Mouse (Mus musculus) C2C12 (cell line): ENCODE data around the gene Rph3al. TPM values are rescaled to one million over a fixed set of nuclear protein-coding genes. Genes with fewer than 3 reads are reported as not detected.

Source experiments
- H3K27me3 ChIP-seq: one replicate; pipeline ENCODE4 v1.6.1; 2011; ENCODE audit not compliant: control insufficient read depth, insufficient read depth, insufficient read length
- H3K36me3 ChIP-seq: one replicate; pipeline ENCODE4 v1.6.1; 2011; ENCODE audit not compliant: control insufficient read depth, insufficient read depth
- H3K4me3 ChIP-seq: one replicate; pipeline ENCODE4 v1.5.1; 2011; ENCODE audit warnings: mild to moderate bottlenecking, control low read depth; ENCODE audit not compliant: poor library complexity, insufficient read depth, severe bottlenecking
- H3K79me2 ChIP-seq: one replicate; pipeline ENCODE4 v1.6.1; 2011; ENCODE audit not compliant: control insufficient read depth, insufficient read depth
- H3K79me3 ChIP-seq: one replicate; pipeline ENCODE4 v1.6.1; 2011; ENCODE audit warnings: low read depth, control low read depth
- H3ac ChIP-seq: one replicate; pipeline ENCODE3; 2011; ENCODE audit warnings: low read depth; ENCODE audit not compliant: control insufficient read depth, insufficient read length
- CEBPB ChIP-seq: IDR thresholded peaks from one replicate; pipeline ENCODE4 v1.6.1; 2011; ENCODE audit warnings: low read depth, mild to moderate bottlenecking, control low read depth, moderate library complexity
- CTCF ChIP-seq: IDR thresholded peaks from one replicate; pipeline ENCODE4 v1.5.1; 2011; ENCODE audit not compliant: control insufficient read depth, insufficient read depth, insufficient read length
- FOSL1 ChIP-seq: IDR thresholded peaks from one replicate; pipeline ENCODE4 v1.8.0; 2011; ENCODE audit warnings: mild to moderate bottlenecking, low read length; ENCODE audit not compliant: poor library complexity, insufficient read depth, severe bottlenecking
- MAX ChIP-seq: IDR thresholded peaks from one replicate; pipeline ENCODE4 v1.6.1; 2011; ENCODE audit warnings: mild to moderate bottlenecking, control low read depth
- MYOD1 ChIP-seq: IDR thresholded peaks from one replicate; pipeline ENCODE4 v1.6.1; 2011; ENCODE audit warnings: low read depth; ENCODE audit not compliant: control insufficient read depth, insufficient read length
- MYOG ChIP-seq: IDR thresholded peaks from one replicate; pipeline ENCODE4 v1.6.1; 2011; ENCODE audit not compliant: control insufficient read depth, insufficient read length; ENCODE audit errors: extremely low read depth
- USF1 ChIP-seq: IDR thresholded peaks from one replicate; pipeline ENCODE4 v1.6.1; 2011; ENCODE audit warnings: low read depth, mild to moderate bottlenecking, control low read depth, moderate library complexity
- polyA plus RNA-seq: library from polyadenylated mRNA; unstranded; fragments of >200 nt; fragmentation: generic; extraction: Trizol; gene quantifications from one replicate; pipeline ENCODE4 v1.2.1, GENCODE M21; 2012; ENCODE audit warnings: missing spikeins

Rph3al gene
- polyA plus RNA-seq, 1 experiment, result 0.11 TPM

DNA sequence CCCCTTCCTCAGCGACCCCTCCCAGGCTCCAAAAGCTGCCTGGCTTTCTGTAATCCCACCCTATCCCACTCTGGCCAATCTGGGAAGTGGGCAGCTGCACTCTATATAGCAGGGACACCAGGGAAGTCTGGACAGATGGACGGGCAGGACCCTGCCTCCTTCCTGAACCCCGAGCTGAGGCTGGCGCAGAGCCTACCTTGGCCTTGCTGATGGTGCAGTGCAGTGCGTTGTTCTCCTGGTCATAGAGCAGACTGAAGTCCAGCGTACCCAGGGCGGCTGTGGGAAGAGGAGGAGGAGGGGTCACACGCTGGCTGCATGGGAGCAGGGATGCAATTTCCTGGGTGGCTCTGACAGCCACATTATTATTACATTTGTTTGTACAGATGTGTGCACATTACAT is 152.3 kb downstream of the Rph3al start:
- H3K36me3 ChIP-seq, result no peaks in the 10 kb centered on the region
- H3K79me3 ChIP-seq, result no peaks in the 10 kb centered on the region
- peaks cover 25% of the 10 kb centered on the region for H3K27me3 ChIP-seq
- H3K79me2 ChIP-seq, result no peaks in the 10 kb centered on the region
- no peak overlapping the region for H3ac ChIP-seq
- TF ChIP-seq MAX (no peak), USF1 (no peak), FOSL1 (no peak), CTCF (no peak), MYOD1 (no peak), CEBPB (no peak), MYOG (no peak)
- H3K4me3 ChIP-seq, result no peak overlapping the region

DNA sequence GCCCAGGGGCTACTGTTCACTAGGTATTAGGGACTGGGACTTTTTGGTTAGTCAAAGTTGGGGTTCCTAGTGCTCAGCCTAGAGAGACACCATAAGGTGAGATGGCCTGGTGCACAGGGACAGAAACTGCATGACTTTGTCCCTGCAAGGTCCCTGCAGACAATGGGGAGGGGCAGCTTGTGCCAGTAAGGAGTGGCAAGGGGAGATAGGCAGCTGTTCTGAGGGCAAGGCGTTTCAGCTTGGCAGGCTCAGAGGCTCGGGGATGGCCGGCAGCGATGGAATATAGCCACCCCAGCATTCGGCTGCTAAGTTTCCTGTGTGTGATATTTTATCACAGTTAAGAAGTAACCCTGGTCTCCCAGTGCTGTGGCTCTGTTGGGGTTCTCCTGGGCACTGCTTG is 154.4 kb downstream of the Rph3al start:
- H3K4me3 ChIP-seq, result no peak overlapping the region
- H3K36me3 ChIP-seq, result no peaks in the 10 kb centered on the region
- no peaks in the 10 kb centered on the region for H3K79me2 ChIP-seq
- peaks cover 16% of the 10 kb centered on the region for H3K27me3 ChIP-seq
- H3K79me3 ChIP-seq, result no peaks in the 10 kb centered on the region
- no peak overlapping the region for H3ac ChIP-seq
- TF ChIP-seq CEBPB (no peak), MYOG (no peak), FOSL1 (no peak), USF1 (no peak), MYOD1 (no peak), CTCF (no peak), MAX (no peak)

DNA sequence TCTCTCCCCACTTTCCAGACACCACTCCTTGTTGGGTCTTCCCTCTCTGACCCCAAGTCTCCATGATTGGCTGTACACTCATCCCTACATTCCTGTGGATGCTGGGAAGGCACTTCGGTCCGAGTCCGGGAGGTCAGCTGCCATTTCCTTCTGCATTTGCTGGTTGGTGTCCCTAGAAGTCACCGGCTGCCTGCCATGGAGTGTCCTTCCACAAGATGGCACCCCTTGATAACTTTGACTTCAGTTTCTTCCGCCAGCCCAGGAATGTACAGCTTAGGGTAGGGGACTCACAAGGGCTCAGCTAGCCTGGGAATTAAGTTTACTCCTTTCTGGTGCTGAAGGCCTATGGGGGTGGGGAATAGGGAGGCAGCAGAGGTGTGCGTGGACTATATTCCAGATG is 156.3 kb downstream of the Rph3al start:
- Histone ChIP-seq H3K79me3 (no peaks in the 10 kb centered on the region), H3ac (no peak overlapping the region), H3K79me2 (no peaks in the 10 kb centered on the region), H3K36me3 (no peaks in the 10 kb centered on the region), H3K4me3 (no peak overlapping the region), H3K27me3 (peaks cover 29% of the 10 kb centered on the region)
- peak; percentile 84 for TF ChIP-seq CTCF
- no peak for TF ChIP-seq MYOD1

Other genes with a start within 250 kb of the Rph3al start
- 528 TPM for gene Ywhae, start 205.6 kb downstream of the Rph3al start, polyA plus RNA-seq
- 0.04 TPM for gene Doc2b, start 142.4 kb downstream of the Rph3al start, polyA plus RNA-seq
- gene 1700016K19Rik, start 61.5 kb upstream of the Rph3al start, polyA plus RNA-seq, result not detected
- gene Rflnb, start 89.4 kb upstream of the Rph3al start, polyA plus RNA-seq, result 8.0 TPM
- 29.2 TPM for gene Vps53, start 241.2 kb upstream of the Rph3al start, polyA plus RNA-seq
- gene Fam57a, start 241.2 kb upstream of the Rph3al start, polyA plus RNA-seq, result 21.4 TPM